Mouse (Mus musculus): ENCODE data around the gene Gm5105. TPM values are rescaled to one million over a fixed set of nuclear protein-coding genes. Genes with fewer than 3 reads are reported as not detected.
A peak's percentile ranks its signal among the peaks of the same experiment; 100 is the strongest.

Gm5105 gene
- polyA plus RNA-seq, 1 experiment from 2014 or later: not detected

GRCm38 (mm10) chr3:138006896-138007295, 60.3 kb downstream of the Gm5105 start:
- H3K4me3 ChIP-seq: no peak overlapping the region
- H3K9me3 ChIP-seq (replicated peaks): no peaks in the 10 kb centered on the region; the same call in 1 of the 2 replicates
- no peak for DNase-seq (ENCODE audit: low spot score)
- no peaks in the 10 kb centered on the region for H3K36me3 ChIP-seq
- H3K27ac ChIP-seq (replicated peaks): no peak overlapping the region
- no peaks in the 10 kb centered on the region for H3K4me1 ChIP-seq
- 85% methylated on average over 3 of the region's 3 CpGs for WGBS
- H3K27me3 ChIP-seq (ENCODE audit: low read depth, poor library complexity, severe bottlenecking): no peaks in the 10 kb centered on the region

GRCm38 (mm10) chr3:138003264-138003663, 63.9 kb downstream of the Gm5105 start:
- 93% methylated on average over 7 of the region's 7 CpGs for WGBS
- no peaks in the 10 kb centered on the region for H3K27me3 ChIP-seq (ENCODE audit: low read depth, poor library complexity, severe bottlenecking)
- H3K4me1 ChIP-seq: peaks cover 13% of the 10 kb centered on the region
- DNase-seq (ENCODE audit: low spot score): no peak
- H3K4me3 ChIP-seq: no peak overlapping the region
- H3K27ac ChIP-seq (replicated peaks): no peak overlapping the region
- no peaks in the 10 kb centered on the region for H3K36me3 ChIP-seq
- no peaks in the 10 kb centered on the region; the same call in 1 of the 2 replicates for H3K9me3 ChIP-seq (replicated peaks)

GRCm38 (mm10) chr3:138002545-138002944, 64.6 kb downstream of the Gm5105 start:
- WGBS: 90% methylated on average over 6 of the region's 6 CpGs
- H3K36me3 ChIP-seq: no peaks in the 10 kb centered on the region
- H3K9me3 ChIP-seq (replicated peaks): no peaks in the 10 kb centered on the region; the same call in 1 of the 2 replicates
- no peak overlapping the region for H3K27ac ChIP-seq (replicated peaks)
- peaks cover 13% of the 10 kb centered on the region for H3K4me1 ChIP-seq
- DNase-seq (ENCODE audit: low spot score): no peak
- no peaks in the 10 kb centered on the region for H3K27me3 ChIP-seq (ENCODE audit: low read depth, poor library complexity, severe bottlenecking)
- no peak overlapping the region for H3K4me3 ChIP-seq

GRCm38 (mm10) chr3:138001865-138002264, 65.3 kb downstream of the Gm5105 start:
- no peak overlapping the region for H3K4me3 ChIP-seq
- no peaks in the 10 kb centered on the region for H3K36me3 ChIP-seq
- peaks cover 13% of the 10 kb centered on the region for H3K4me1 ChIP-seq
- no peaks in the 10 kb centered on the region for H3K27me3 ChIP-seq (ENCODE audit: low read depth, poor library complexity, severe bottlenecking)
- H3K9me3 ChIP-seq (replicated peaks): no peaks in the 10 kb centered on the region; the same call in 1 of the 2 replicates
- 85% methylated on average over 4 of the region's 4 CpGs for WGBS
- H3K27ac ChIP-seq (replicated peaks): no peak overlapping the region
- no peak for DNase-seq (ENCODE audit: low spot score)

- DNase-seq (ENCODE audit: low spot score): no peak
- no peak overlapping the region for H3K27ac ChIP-seq (replicated peaks)
- H3K4me3 ChIP-seq: no peak overlapping the region
- no peaks in the 10 kb centered on the region for H3K27me3 ChIP-seq (ENCODE audit: low read depth, poor library complexity, severe bottlenecking)
- H3K36me3 ChIP-seq: no peaks in the 10 kb centered on the region
- H3K9me3 ChIP-seq (replicated peaks): no peaks in the 10 kb centered on the region; the same call in 1 of the 2 replicates
- 90% methylated on average over 4 of the region's 4 CpGs for WGBS
- peaks cover 13% of the 10 kb centered on the region for H3K4me1 ChIP-seq
These were observed 66.5 kb downstream of the Gm5105 start for GRCm38 (mm10) chr3:138000724-138001069.

GRCm38 (mm10) chr3:138000062-138000723, 67.0 kb downstream of the Gm5105 start:
- Histone ChIP-seq H3K4me1 (peaks cover 17% of the 10 kb centered on the region), H3K36me3 (no peaks in the 10 kb centered on the region), H3K4me3 (no peak overlapping the region), H3K27ac (replicated peaks) (no peak overlapping the region), H3K9me3 (replicated peaks) (no peaks in the 10 kb centered on the region; the same call in 1 of the 2 replicates), H3K27me3 (ENCODE audit: low read depth, poor library complexity, severe bottlenecking) (no peaks in the 10 kb centered on the region)
- WGBS: 92% methylated on average over 8 of the region's 8 CpGs
- DNase-seq (ENCODE audit: low spot score): no peak

GRCm38 (mm10) chr3:137999224-137999790, 67.9 kb downstream of the Gm5105 start:
- Histone ChIP-seq H3K27me3 (ENCODE audit: low read depth, poor library complexity, severe bottlenecking) (no peaks in the 10 kb centered on the region), H3K4me3 (no peak overlapping the region), H3K9me3 (replicated peaks) (no peaks in the 10 kb centered on the region), H3K27ac (replicated peaks) (peak overlapping the region; percentile 42; the same call in 1 of the 2 replicates), H3K36me3 (no peaks in the 10 kb centered on the region), H3K4me1 (peaks cover 23% of the 10 kb centered on the region)
- WGBS: 74% methylated on average over 9 of the region's 9 CpGs
- no peak for DNase-seq (ENCODE audit: low spot score)

Other genes with a start within 250 kb of the Gm5105 start
- gene H2afz, start 202.9 kb downstream of the Gm5105 start, polyA plus RNA-seq (2016; fragmentation: Nextera tagmentation; extraction: Ambion mirVana): 3,193 and 3,605 TPM in 2 replicates
- gene Dnajb14, start 199.7 kb downstream of the Gm5105 start, polyA plus RNA-seq (2016; fragmentation: Nextera tagmentation; extraction: Ambion mirVana): 4.8 and 7.0 TPM in 2 replicates
- 91.6 and 91.8 TPM in 2 replicates for gene Lamtor3, start 148.9 kb downstream of the Gm5105 start, polyA plus RNA-seq (2016; fragmentation: Nextera tagmentation; extraction: Ambion mirVana)
- 2.3 and 2.9 TPM in 2 replicates for gene Dapp1, start 85.8 kb downstream of the Gm5105 start, polyA plus RNA-seq (2016; fragmentation: Nextera tagmentation; extraction: Ambion mirVana)
- gene 1110002E22Rik, start 2.3 kb downstream of the Gm5105 start, polyA plus RNA-seq (2016; fragmentation: Nextera tagmentation; extraction: Ambion mirVana): 0.01 TPM in 1 of 2 replicates, not detected in the other
- gene Trmt10a, start 76.1 kb upstream of the Gm5105 start, polyA plus RNA-seq (2016; fragmentation: Nextera tagmentation; extraction: Ambion mirVana): 17.8 and 19.5 TPM in 2 replicates
- 11.3 and 12.5 TPM in 2 replicates for gene Mttp, start 77.6 kb upstream of the Gm5105 start, polyA plus RNA-seq (2016; fragmentation: Nextera tagmentation; extraction: Ambion mirVana)
- gene 4930579F01Rik, start 126.4 kb upstream of the Gm5105 start, polyA plus RNA-seq (2016; fragmentation: Nextera tagmentation; extraction: Ambion mirVana): not detected in 2 replicates
- 0.25 TPM in 1 of 2 replicates, not detected in the other for gene Adh7, start 150.4 kb upstream of the Gm5105 start, polyA plus RNA-seq (2016; fragmentation: Nextera tagmentation; extraction: Ambion mirVana)
- 0.14 TPM in 1 of 2 replicates, not detected in the other for gene Adh1, start 193.6 kb upstream of the Gm5105 start, polyA plus RNA-seq (2016; fragmentation: Nextera tagmentation; extraction: Ambion mirVana)
- not detected in 2 replicates for gene Adh6a, start 245.9 kb upstream of the Gm5105 start, polyA plus RNA-seq (2016; fragmentation: Nextera tagmentation; extraction: Ambion mirVana)